Mouse (Mus musculus) intestine, embryonic 14.5 days (tissue): ENCODE results near the gene Hdgfl2. TPM values are rescaled to one million over a fixed set of nuclear protein-coding genes. Genes with fewer than 3 reads are reported as not detected.
"Not testable (repeated sequence)": the region's sequence is repeated elsewhere in the genome, so short reads cannot be mapped to it uniquely, and the experiment has no call there.

Source experiments
- ATAC-seq: fragments of 200-750 bp; cut with Nextera tagmentation; replicated peaks from 2 replicates; pipeline ENCODE4 v1.8.0; 2017; ENCODE audit warnings: low read depth, moderate number of reproducible peaks, moderate TSS enrichment, moderate library complexity; ENCODE audit not compliant: low FRiP score, low TSS enrichment
- DNase-seq: peaks from one replicate; pipeline ENCODE4 v3.0.0-alpha.2; 2018; ENCODE audit warnings: low spot score
- H3K27ac ChIP-seq: fragments of 300-500 bp; sonication (generic); 2 replicates; pipeline ENCODE4 v1.5.1; 2014; ENCODE audit warnings: low read depth, mild to moderate bottlenecking, control low read depth
- H3K27me3 ChIP-seq: fragments of 300-500 bp; sonication (generic); replicated peaks from 2 replicates; pipeline ENCODE4 v1.6.1; 2014; ENCODE audit warnings: low read length, control low read depth; ENCODE audit not compliant: control insufficient read depth, insufficient read depth
- H3K36me3 ChIP-seq: fragments of 300-500 bp; sonication (generic); 2 replicates; pipeline ENCODE4 v1.6.1; 2014; ENCODE audit warnings: low read length, control low read depth; ENCODE audit not compliant: control insufficient read depth, insufficient read depth
- H3K4me1 ChIP-seq: fragments of 300-500 bp; sonication (generic); replicated peaks from 2 replicates; pipeline ENCODE4 v1.6.1; 2014; ENCODE audit warnings: low read length, control low read depth, mixed read lengths; ENCODE audit not compliant: control insufficient read depth, insufficient read depth
- H3K4me2 ChIP-seq: fragments of 300-500 bp; sonication (generic); 2 replicates; pipeline ENCODE4 v1.6.1; 2014; ENCODE audit warnings: low read length
- H3K4me3 ChIP-seq: fragments of 300-500 bp; sonication (generic); 2 replicates; pipeline ENCODE4 v1.5.1; 2014; ENCODE audit warnings: low read depth, low read length, control low read depth, mixed read lengths
- H3K9ac ChIP-seq: fragments of 300-500 bp; sonication (generic); 2 replicates; pipeline ENCODE4 v1.6.1; 2014; ENCODE audit warnings: mild to moderate bottlenecking, low read length
- H3K9me3 ChIP-seq: fragments of 300-500 bp; sonication (generic); 2 replicates; pipeline ENCODE4 v1.6.1; 2016; ENCODE audit warnings: low read length, control low read depth; ENCODE audit not compliant: control insufficient read depth
- WGBS: fragments of 180-500 bp; shearing (Covaris S2); extraction: QIAGEN DNeasy Blood & Tissue Kit; methylation state at CpG from one replicate; pipeline ENCODE4 v1.1.7; 2014; 5-methylcytosine and 5-hydroxymethylcytosine counted together
- polyA plus RNA-seq: library from polyadenylated mRNA; unstranded; fragments of >200 nt; fragmentation: Nextera tagmentation; extraction: Ambion mirVana; gene quantifications from 2 replicates; pipeline ENCODE4 v1.2.1, GENCODE M21; 2014

Hdgfl2 gene
- polyA plus RNA-seq, 1 experiment from 2014 or later = 93.4 TPM

DNA sequence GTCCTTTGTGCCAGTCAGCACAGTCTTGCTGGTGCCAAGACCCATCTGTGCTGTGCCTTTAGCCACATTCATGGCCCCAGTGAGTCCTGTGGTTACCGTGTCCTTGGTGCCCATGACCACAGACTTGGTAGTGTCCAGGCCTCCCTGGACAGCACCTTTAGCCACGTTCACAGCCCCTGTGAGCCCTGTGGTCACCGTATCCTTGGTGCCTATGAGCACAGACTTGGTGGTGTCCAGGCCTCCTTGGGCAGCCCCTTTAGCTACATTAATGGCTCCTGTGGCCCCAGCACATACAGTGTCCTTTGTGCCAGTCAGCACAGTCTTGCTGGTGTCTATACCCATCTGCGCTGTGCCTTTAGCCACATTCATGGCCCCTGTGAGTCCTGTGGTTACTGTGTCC lies 27.0 kb downstream of the Hdgfl2 start:
- H3K9ac ChIP-seq, H3K9me3 ChIP-seq, H3K4me3 ChIP-seq, DNase-seq, H3K27me3 ChIP-seq, H3K27ac ChIP-seq, H3K4me2 ChIP-seq, H3K4me1 ChIP-seq, ATAC-seq: not testable (repeated sequence)
- H3K36me3 ChIP-seq = peaks cover 26% of the 10 kb centered on the region
- WGBS = 98% methylated on average over 4 of the region's 4 CpGs

DNA sequence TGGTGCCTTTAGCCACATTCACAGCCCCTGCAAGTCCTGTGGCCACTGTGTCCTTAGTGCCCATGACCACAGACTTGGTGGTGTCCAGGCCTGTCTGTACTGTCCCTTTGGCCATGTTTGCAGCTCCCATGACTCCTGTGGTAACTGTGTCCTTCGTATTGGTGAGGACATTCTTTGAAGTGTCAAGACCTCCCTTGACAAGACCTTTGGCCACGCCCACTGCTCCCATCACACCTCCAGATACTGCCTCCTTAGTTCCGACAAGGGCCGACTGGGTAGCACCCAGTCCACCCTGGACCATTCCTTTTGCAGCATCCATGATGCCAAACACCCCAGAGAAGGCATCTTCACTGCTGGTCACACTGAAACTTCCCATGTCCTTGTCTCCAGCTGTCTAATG lies 27.5 kb downstream of the Hdgfl2 start:
- Histone ChIP-seq H3K4me2 (no peak overlapping the region), H3K27me3 (no peaks in the 10 kb centered on the region), H3K9me3 (no peaks in the 10 kb centered on the region), H3K27ac (no peak overlapping the region), H3K36me3 (peaks cover 21% of the 10 kb centered on the region), H3K4me3 (no peak overlapping the region), H3K4me1 (no peaks in the 10 kb centered on the region), H3K9ac (no peak overlapping the region)
- ATAC-seq (no peak), DNase-seq (no peak)
- 69% methylated on average over 4 of the region's 4 CpGs for WGBS

GRCm38 (mm10) chr17:56107736-56108135 lies 28.3 kb downstream of the Hdgfl2 start:
- peaks cover 14% of the 10 kb centered on the region for H3K36me3 ChIP-seq
- no peaks in the 10 kb centered on the region for H3K9me3 ChIP-seq
- no peaks in the 10 kb centered on the region for H3K27me3 ChIP-seq
- H3K9ac ChIP-seq = no peak overlapping the region
- H3K27ac ChIP-seq = no peak overlapping the region
- DNase-seq (no peak), ATAC-seq (0 out of 2 replicates have a peak, but pooled peaks have one; percentile 7)
- H3K4me3 ChIP-seq = no peak overlapping the region
- no peaks in the 10 kb centered on the region for H3K4me1 ChIP-seq
- H3K4me2 ChIP-seq = no peak overlapping the region
- WGBS = 70% methylated on average over 2 of the region's 2 CpGs

DNA sequence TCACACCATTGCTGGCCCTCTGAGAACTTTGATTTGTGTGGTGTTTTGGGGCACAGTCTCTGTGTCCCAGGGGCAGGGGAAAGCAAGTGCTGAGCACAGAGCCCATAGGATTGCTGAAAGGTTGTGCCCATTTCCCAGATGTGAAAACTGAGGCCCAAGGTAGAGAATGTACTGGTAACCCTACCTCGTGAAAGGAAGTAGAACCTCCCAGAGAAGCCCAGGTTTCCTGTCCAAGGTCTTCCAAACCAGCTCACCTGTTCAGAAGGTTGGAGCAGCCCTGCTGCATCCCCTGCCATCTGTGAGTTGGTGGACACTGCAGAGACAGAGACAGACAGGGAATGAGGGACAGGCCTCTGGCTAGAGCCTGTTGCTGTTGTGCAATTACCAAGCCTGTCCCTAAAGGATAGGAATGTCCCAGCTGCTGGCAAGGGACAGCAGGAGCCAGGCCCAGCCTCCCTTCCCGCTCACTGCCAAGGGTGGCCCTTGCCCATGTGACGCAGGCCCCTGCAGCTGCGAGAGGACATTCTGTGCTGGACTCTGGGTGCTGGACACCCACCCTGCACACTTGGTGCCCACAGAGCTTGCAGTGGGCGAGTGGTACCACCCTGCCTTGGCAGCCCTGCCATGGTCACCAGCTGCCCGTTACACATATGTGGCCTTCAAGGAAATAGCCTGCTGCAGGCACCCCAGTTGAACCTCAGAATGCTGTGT lies 29.1 kb downstream of the Hdgfl2 start:
- WGBS = 72% methylated on average over 6 of the region's 6 CpGs
- ATAC-seq (no peak), DNase-seq (no peak)
- no peak overlapping the region for H3K27ac ChIP-seq
- H3K36me3 ChIP-seq = peaks cover 8% of the 10 kb centered on the region; the same call in 1 of the 2 replicates
- no peaks in the 10 kb centered on the region for H3K9me3 ChIP-seq
- H3K4me1 ChIP-seq = no peaks in the 10 kb centered on the region
- H3K9ac ChIP-seq = no peak overlapping the region
- H3K4me2 ChIP-seq = no peak overlapping the region
- H3K27me3 ChIP-seq = no peaks in the 10 kb centered on the region
- H3K4me3 ChIP-seq = no peak overlapping the region

DNA sequence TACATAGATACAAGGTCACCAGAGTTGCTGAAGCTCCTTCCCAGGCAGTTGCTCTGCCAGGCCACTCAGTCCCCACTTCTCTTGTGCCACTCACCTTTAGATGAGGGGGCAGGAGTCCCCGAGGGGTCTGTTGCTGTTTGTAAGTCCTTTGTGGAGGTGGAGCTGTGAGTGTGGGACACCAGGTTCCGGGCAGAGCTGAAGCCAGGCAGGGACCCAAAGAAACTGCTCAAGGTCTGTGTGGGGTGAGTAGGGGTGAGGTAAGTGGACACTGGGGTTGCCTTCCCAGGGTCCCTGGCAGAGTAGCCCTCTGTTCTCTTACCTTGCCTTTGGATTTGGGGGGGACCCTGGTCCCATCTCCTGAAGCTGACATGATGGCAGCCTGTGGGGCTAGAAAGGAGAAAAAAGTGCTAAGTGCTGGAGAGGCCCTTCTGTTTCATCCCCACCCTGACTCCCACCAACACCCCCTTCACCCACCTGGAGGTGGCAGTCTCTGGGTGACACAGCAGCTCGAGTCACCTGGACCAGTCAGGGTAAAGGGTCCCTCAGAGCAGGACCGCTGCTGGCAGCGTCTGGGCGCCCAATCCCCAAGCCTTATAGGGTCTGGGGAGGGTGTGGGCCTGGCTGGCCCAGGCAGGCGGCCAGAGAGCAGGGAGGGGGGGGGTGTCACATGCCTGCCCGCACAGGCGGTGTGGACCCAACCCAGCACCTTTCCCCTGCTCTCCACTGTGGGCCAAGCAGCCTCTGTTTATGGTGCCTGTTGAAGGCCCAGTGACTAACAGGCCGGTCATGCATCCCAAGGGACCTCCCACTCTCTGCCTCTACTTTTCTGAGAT lies 30.0 kb downstream of the Hdgfl2 start, which contains the start of gene Plin4:
TSS of gene Plin4 (minus strand) at position 585 of the 833 bp plus-strand sequence.
- Histone ChIP-seq H3K4me1 (no peaks in the 10 kb centered on the region), H3K9me3 (no peaks in the 10 kb centered on the region), H3K27me3 (no peaks in the 10 kb centered on the region), H3K36me3 (peaks cover 2% of the 10 kb centered on the region; the same call in 1 of the 2 replicates), H3K4me2 (no peak within 1 kb of the TSS), H3K4me3 (no peak within 1 kb of the TSS), H3K9ac (no peak within 1 kb of the TSS), H3K27ac (no peak within 1 kb of the TSS)
- 55% methylated on average over 10 of the region's 10 CpGs for WGBS
- ATAC-seq = no peak
- no peak for DNase-seq

- H3K4me3 ChIP-seq = no peak overlapping the region
- no peaks in the 10 kb centered on the region for H3K27me3 ChIP-seq
- H3K36me3 ChIP-seq = peaks cover 2% of the 10 kb centered on the region; the same call in 1 of the 2 replicates
- H3K4me1 ChIP-seq = no peaks in the 10 kb centered on the region
- WGBS = 75% methylated on average over 4 of the region's 4 CpGs
- ATAC-seq (no peak), DNase-seq (no peak)
- H3K9ac ChIP-seq = no peak overlapping the region
- H3K4me2 ChIP-seq = no peak overlapping the region
- no peaks in the 10 kb centered on the region for H3K9me3 ChIP-seq
- H3K27ac ChIP-seq = no peak overlapping the region
Observed at GRCm38 (mm10) chr17:56110571-56110970, 31.1 kb downstream of the Hdgfl2 start.

DNA sequence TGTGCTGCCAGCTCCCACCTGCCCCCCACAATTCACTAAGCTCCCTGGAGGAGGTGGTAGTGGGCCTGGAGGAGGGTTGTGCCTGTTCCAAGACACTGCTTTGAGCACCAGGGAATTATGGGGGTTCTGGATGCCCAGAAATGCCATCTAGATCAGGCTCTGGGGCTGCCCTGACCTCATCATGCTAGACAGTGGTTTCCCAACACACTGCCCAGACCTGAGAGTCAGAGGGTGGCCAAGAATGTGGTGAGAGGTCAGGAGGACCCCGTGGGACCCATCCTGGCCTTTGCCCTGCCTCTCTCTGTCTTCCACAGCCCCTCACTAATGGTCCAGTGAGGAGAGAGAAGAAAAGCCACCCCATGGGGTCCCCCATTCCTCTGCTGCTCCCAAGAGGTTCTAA lies 31.6 kb downstream of the Hdgfl2 start:
- Histone ChIP-seq H3K9me3 (no peaks in the 10 kb centered on the region), H3K27ac (no peak overlapping the region), H3K4me3 (no peak overlapping the region), H3K4me2 (no peak overlapping the region), H3K4me1 (no peaks in the 10 kb centered on the region), H3K27me3 (no peaks in the 10 kb centered on the region), H3K9ac (no peak overlapping the region), H3K36me3 (peaks cover 2% of the 10 kb centered on the region; the same call in 1 of the 2 replicates)
- no peak for ATAC-seq
- WGBS = 62% methylated on average over 1 of the region's 1 CpGs
- DNase-seq = no peak

- Histone ChIP-seq H3K27ac (no peak overlapping the region), H3K4me3 (no peak overlapping the region), H3K9ac (no peak overlapping the region), H3K9me3 (no peaks in the 10 kb centered on the region), H3K4me2 (no peak overlapping the region), H3K36me3 (peaks cover 2% of the 10 kb centered on the region; the same call in 1 of the 2 replicates), H3K27me3 (no peaks in the 10 kb centered on the region; the same call in 1 of the 2 replicates), H3K4me1 (no peaks in the 10 kb centered on the region)
- DNase-seq (peak; percentile 81), ATAC-seq (0 out of 2 replicates have a peak, but pooled peaks have one; percentile 17)
- 49% methylated on average over 5 of the region's 5 CpGs for WGBS
Observed at GRCm38 (mm10) chr17:56111864-56112263, 32.4 kb downstream of the Hdgfl2 start.
